Mouse (Mus musculus): ENCODE measurements at regions not wholly inside any gene's neighbourhood (a gene's known extent, or its start where the extent isn't known, plus 50 kb on each side); places are given as distances from the start of the nearest gene placed in this dataset.

- H3K9me3 ChIP-seq (ENCODE audit: control insufficient read depth) = no peaks in the 10 kb centered on the region
- H3K9ac ChIP-seq (ENCODE audit: low read depth, low read length) = no peak overlapping the region
- WGBS = 90% methylated on average over 9 of the region's 9 CpGs
- no peak overlapping the region for H3K4me2 ChIP-seq (replicated peaks; ENCODE audit: low read depth)
- no peaks in the 10 kb centered on the region for H3K4me1 ChIP-seq (replicated peaks; ENCODE audit: control insufficient read depth, insufficient read depth, low read length)
- no peaks in the 10 kb centered on the region for H3K27me3 ChIP-seq (replicated peaks; ENCODE audit: control insufficient read depth, insufficient read depth, low read length)
- no peaks in the 10 kb centered on the region for H3K36me3 ChIP-seq (ENCODE audit: control insufficient read depth, insufficient read depth)
- no peak for ATAC-seq
- no peak for TF ChIP-seq CTCF (IDR thresholded peaks at IDR 0.05; ENCODE audit: low read depth)
- no peak overlapping the region for H3K27ac ChIP-seq (ENCODE audit: low read depth, low read length)
- H3K4me3 ChIP-seq (ENCODE audit: low read depth, low read length) = no peak overlapping the region
Observed at GRCm38 (mm10) chr1:147343276-147343953, 848.9 kb downstream of the Brinp3 start.

GRCm38 (mm10) chr1:147344027-147344426, 849.5 kb downstream of the Brinp3 start:
- TF ChIP-seq CTCF (IDR thresholded peaks at IDR 0.05; ENCODE audit: low read depth) = no peak
- ATAC-seq = no peak
- no peaks in the 10 kb centered on the region for H3K9me3 ChIP-seq (ENCODE audit: control insufficient read depth)
- WGBS = 80% methylated on average over 3 of the region's 3 CpGs
- H3K36me3 ChIP-seq (ENCODE audit: control insufficient read depth, insufficient read depth) = no peaks in the 10 kb centered on the region
- no peak overlapping the region for H3K27ac ChIP-seq (ENCODE audit: low read depth, low read length)
- H3K4me2 ChIP-seq (replicated peaks; ENCODE audit: low read depth) = no peak overlapping the region
- no peak overlapping the region for H3K4me3 ChIP-seq (ENCODE audit: low read depth, low read length)
- H3K9ac ChIP-seq (ENCODE audit: low read depth, low read length) = no peak overlapping the region
- H3K27me3 ChIP-seq (replicated peaks; ENCODE audit: control insufficient read depth, insufficient read depth, low read length) = no peaks in the 10 kb centered on the region
- no peaks in the 10 kb centered on the region for H3K4me1 ChIP-seq (replicated peaks; ENCODE audit: control insufficient read depth, insufficient read depth, low read length)

Data from intestine, postnatal 0 days (tissue).